Mouse (Mus musculus) ES-E14 (cell line): ENCODE results near the gene Tmem242. TPM values are rescaled to one million over a fixed set of nuclear protein-coding genes. Genes with fewer than 3 reads are reported as not detected.

ENCODE experiments used
- DNase-seq: peaks from one replicate; pipeline ENCODE4 v3.0.0-alpha.2; 2013; ENCODE audit warnings: low read depth, low spot score
- H3K27ac ChIP-seq: 2 replicates; pipeline ENCODE4 v1.5.1; 2012; ENCODE audit warnings: low read depth, mild to moderate bottlenecking, low read length, moderate library complexity, mixed read lengths; ENCODE audit not compliant: poor library complexity, insufficient read depth, severe bottlenecking
- H3K36me3 ChIP-seq: 2 replicates; pipeline ENCODE4 v1.6.1; 2012; ENCODE audit warnings: mild to moderate bottlenecking, low read length, moderate library complexity, mixed read lengths; ENCODE audit not compliant: control insufficient read depth, poor library complexity, insufficient read depth, severe bottlenecking
- H3K4me1 ChIP-seq, 2 experiments: fragments of 150-350 bp in 1 of 2; sonication (generic) in 1 of 2; 2 replicates each; pipeline ENCODE4 v1.6.1; 2012; ENCODE audit warnings: low read length in 2 of 2, mild to moderate bottlenecking in 1 of 2, mixed read lengths in 1 of 2; ENCODE audit not compliant: control insufficient read depth in 2 of 2, insufficient read depth in 2 of 2, poor library complexity in 1 of 2
- H3K4me3 ChIP-seq, 2 experiments: fragments of 150-350 bp in 1 of 2; sonication (generic) in 1 of 2; 2 replicates each; pipeline ENCODE4 v1.5.1; 2012; ENCODE audit warnings: low read length in 2 of 2, low read depth in 1 of 2, mild to moderate bottlenecking in 1 of 2, mixed read lengths in 1 of 2; ENCODE audit not compliant: insufficient read depth in 1 of 2, poor library complexity in 1 of 2, severe bottlenecking in 1 of 2
- H3K9ac ChIP-seq: 2 replicates; pipeline ENCODE4 v1.6.1; 2012; ENCODE audit warnings: low read depth, mild to moderate bottlenecking, low read length, mixed read lengths; ENCODE audit not compliant: poor library complexity, insufficient read depth, severe bottlenecking
- H3K9me3 ChIP-seq: fragments of 150-350 bp; sonication (generic); 2 replicates; pipeline ENCODE4 v1.6.1; 2012; ENCODE audit warnings: low read depth, mild to moderate bottlenecking, low read length; ENCODE audit not compliant: control insufficient read depth, insufficient read depth
- CHD2 ChIP-seq: IDR thresholded peaks from 2 replicates; pipeline ENCODE4 v1.6.1; 2014; ENCODE audit warnings: mild to moderate bottlenecking, low read depth, low read length, inconsistent platforms
- HCFC1 ChIP-seq: IDR thresholded peaks from 2 replicates; pipeline ENCODE4 v1.6.1; 2012; ENCODE audit warnings: low read length, inconsistent platforms, borderline replicate concordance; ENCODE audit not compliant: insufficient read depth
- MAFK ChIP-seq: IDR thresholded peaks from 2 replicates; pipeline ENCODE4 v1.6.1; 2014; ENCODE audit warnings: mild to moderate bottlenecking, low read depth, low read length, inconsistent platforms; ENCODE audit not compliant: insufficient read depth
- ZC3H11A ChIP-seq: IDR thresholded peaks from 2 replicates; pipeline ENCODE4 v1.6.1; 2012; ENCODE audit warnings: low read depth, mild to moderate bottlenecking, inconsistent platforms, low read length, borderline replicate concordance
- ZNF384 ChIP-seq: IDR thresholded peaks from 2 replicates; pipeline ENCODE4 v1.6.1; 2012; ENCODE audit warnings: low read depth, low read length, inconsistent platforms
- in situ Hi-C, 2 experiments: fragments of 600-800 bp; cut with MboI; formaldehyde crosslinking; loops; one replicate each; pipeline ENCODE4 v1.15.1; 2025; ENCODE audit warnings: low sequenced_read_pairs in 2 of 2, inconsistent platforms in 1 of 2; ENCODE audit not compliant: unreplicated experiment in 2 of 2
- total RNA-seq: library from RNA; depleted of rRNA; stranded (reverse); fragments of 300-350 nt; gene quantifications from 2 replicates; pipeline ENCODE4 v1.2.3, GENCODE M21; 2012

Gene Tmem242
- total RNA-seq, 1 experiment = 61.6 TPM

GRCm38 (mm10) chr17:5439831-5440158, 264 bp downstream of the Tmem242 start:
- peak overlapping the region; percentile 94 for H3K9ac ChIP-seq
- H3K36me3 ChIP-seq = peaks cover 4% of the 10 kb centered on the region
- no peak for DNase-seq
- H3K4me3 ChIP-seq = peak overlapping the region; percentile 89 to 90
- H3K9me3 ChIP-seq = no peaks in the 10 kb centered on the region
- H3K27ac ChIP-seq = no peak overlapping the region
- TF ChIP-seq ZNF384 (no peak), MAFK (no peak), HCFC1 (no peak), CHD2 (no peak), ZC3H11A (no peak)
- in situ Hi-C loops = loop anchor here in 1 of 2 experiments (10.0 kb wide), 1 partner anchor 285 kb away; no protein-coding TSS in a partner anchor
- no peaks in the 10 kb centered on the region for H3K4me1 ChIP-seq

GRCm38 (mm10) chr17:5429772-5430133, 10.3 kb downstream of the Tmem242 start:
- H3K9me3 ChIP-seq = no peaks in the 10 kb centered on the region
- no peak overlapping the region for H3K9ac ChIP-seq
- in situ Hi-C loops = loop anchor here in 1 of 2 experiments (10.0 kb wide), 1 partner anchor 295 kb away; no protein-coding TSS in a partner anchor
- H3K4me1 ChIP-seq = no peaks in the 10 kb centered on the region
- H3K27ac ChIP-seq = no peak overlapping the region
- TF ChIP-seq CHD2 (no peak), ZNF384 (no peak), ZC3H11A (no peak), MAFK (no peak), HCFC1 (no peak)
- no peak for DNase-seq
- H3K36me3 ChIP-seq = peaks cover 10% of the 10 kb centered on the region
- no peak overlapping the region for H3K4me3 ChIP-seq

- TF ChIP-seq ZNF384 (no peak), ZC3H11A (peak; percentile 93), CHD2 (no peak), MAFK (no peak), HCFC1 (0 out of 2 replicates have a peak, but pooled peaks have one; percentile 44)
- peak; percentile 97 for DNase-seq
- in situ Hi-C loops = no loop called here
- H3K4me3 ChIP-seq = no peak overlapping the region
- no peaks in the 10 kb centered on the region for H3K9me3 ChIP-seq
- H3K4me1 ChIP-seq = no peaks in the 10 kb centered on the region
- H3K36me3 ChIP-seq = peaks cover 10% of the 10 kb centered on the region
- H3K9ac ChIP-seq = no peak overlapping the region
- H3K27ac ChIP-seq = no peak overlapping the region
These were observed 10.8 kb downstream of the Tmem242 start for GRCm38 (mm10) chr17:5429090-5429771.

- Histone ChIP-seq H3K4me3 (no peak overlapping the region), H3K27ac (no peak overlapping the region), H3K36me3 (peaks cover 2% of the 10 kb centered on the region; the same call in 1 of the 2 replicates), H3K9me3 (no peaks in the 10 kb centered on the region), H3K4me1 (no peaks in the 10 kb centered on the region), H3K9ac (no peak overlapping the region)
- TF ChIP-seq ZNF384 = no peak
- no peak for TF ChIP-seq HCFC1
- no peak for TF ChIP-seq CHD2
- TF ChIP-seq MAFK = no peak
- no peak for TF ChIP-seq ZC3H11A
- no peak for DNase-seq
- in situ Hi-C loops = no loop called here
These were observed 14.9 kb downstream of the Tmem242 start for GRCm38 (mm10) chr17:5425204-5425603.
